Mouse (Mus musculus) bone marrow macrophage, adult 2 months (primary cell): Measurements from ENCODE around the gene Fbh1. TPM values are rescaled to one million over a fixed set of nuclear protein-coding genes. Genes with fewer than 3 reads are reported as not detected.
A peak's percentile ranks its signal among the peaks of the same experiment; 100 is the strongest.
"Not testable (repeated sequence)": the region's sequence is repeated elsewhere in the genome, so short reads cannot be mapped to it uniquely, and the experiment has no call there.

Experiments used
- H3K27ac ChIP-seq: 2 replicates; pipeline ENCODE4 v1.5.1; 2012; ENCODE audit warnings: low read depth, low read length; ENCODE audit not compliant: insufficient read depth
- H3K4me1 ChIP-seq: 2 replicates; pipeline ENCODE4 v1.6.1; 2012; ENCODE audit warnings: low read length; ENCODE audit not compliant: control insufficient read depth, insufficient read depth
- H3K4me3 ChIP-seq: 2 replicates; pipeline ENCODE4 v1.5.1; 2012; ENCODE audit warnings: mild to moderate bottlenecking, low read length, moderate library complexity; ENCODE audit not compliant: insufficient read depth
- CTCF ChIP-seq: IDR thresholded peaks from 2 replicates; pipeline ENCODE4 v1.5.1; 2012; ENCODE audit warnings: low read depth, mild to moderate bottlenecking, low read length, moderate library complexity
- POLR2A ChIP-seq: IDR thresholded peaks from 2 replicates; pipeline ENCODE4 v1.6.1; 2012; ENCODE audit warnings: mild to moderate bottlenecking, low read depth, low read length, borderline replicate concordance
- polyA plus RNA-seq: library from polyadenylated mRNA; stranded (reverse); fragments of >200 nt; gene quantifications from 2 replicates; pipeline ENCODE4 v1.2.4, GENCODE M21; 2012; ENCODE audit not compliant: missing spikeins, insufficient read depth, insufficient read length

Gene Fbh1
- polyA plus RNA-seq, 1 experiment: 86.6 TPM

- Histone ChIP-seq H3K4me1 (no peaks in the 10 kb centered on the region), H3K4me3 (no peak overlapping the region), H3K27ac (no peak overlapping the region)
- TF ChIP-seq CTCF (no peak), POLR2A (no peak)
These were observed 49.8 kb downstream of the Fbh1 start for GRCm38 (mm10) chr2:11727574-11727973.

- H3K4me1 ChIP-seq: no peaks in the 10 kb centered on the region
- TF ChIP-seq CTCF: no peak
- no peak for TF ChIP-seq POLR2A
- no peak overlapping the region for H3K27ac ChIP-seq
- no peak overlapping the region for H3K4me3 ChIP-seq
These were observed 54.8 kb downstream of the Fbh1 start for GRCm38 (mm10) chr2:11722564-11722963.

GRCm38 (mm10) chr2:11718573-11718972 is 58.8 kb downstream of the Fbh1 start:
- TF ChIP-seq CTCF: no peak
- no peak for TF ChIP-seq POLR2A
- Histone ChIP-seq H3K4me1 (peaks cover 11% of the 10 kb centered on the region), H3K27ac (no peak overlapping the region), H3K4me3 (no peak overlapping the region)

- Histone ChIP-seq H3K27ac (no peak overlapping the region), H3K4me3 (no peak overlapping the region), H3K4me1 (peaks cover 21% of the 10 kb centered on the region)
- TF ChIP-seq CTCF (no peak), POLR2A (no peak)
These were observed 62.8 kb downstream of the Fbh1 start for GRCm38 (mm10) chr2:11714535-11714934.

GRCm38 (mm10) chr2:11713021-11713420 is 64.4 kb downstream of the Fbh1 start:
- H3K4me3 ChIP-seq: no peak overlapping the region
- peaks cover 29% of the 10 kb centered on the region for H3K4me1 ChIP-seq
- no peak overlapping the region for H3K27ac ChIP-seq
- TF ChIP-seq CTCF (no peak), POLR2A (no peak)

GRCm38 (mm10) chr2:11712483-11712990 is 64.8 kb downstream of the Fbh1 start:
- Histone ChIP-seq H3K27ac (no peak overlapping the region), H3K4me1 (peaks cover 33% of the 10 kb centered on the region), H3K4me3 (no peak overlapping the region)
- TF ChIP-seq POLR2A: no peak
- no peak for TF ChIP-seq CTCF

- peaks cover 40% of the 10 kb centered on the region for H3K4me1 ChIP-seq
- not testable (repeated sequence) for H3K4me3 ChIP-seq, H3K27ac ChIP-seq
These were observed 67.3 kb downstream of the Fbh1 start for GRCm38 (mm10) chr2:11710101-11710500.

- H3K4me1 ChIP-seq: peaks cover 31% of the 10 kb centered on the region
- TF ChIP-seq POLR2A (no peak), CTCF (no peak)
- H3K27ac ChIP-seq: peak overlapping the region; percentile 47
- no peak overlapping the region for H3K4me3 ChIP-seq
These were observed 68.8 kb downstream of the Fbh1 start for GRCm38 (mm10) chr2:11708538-11708937.

GRCm38 (mm10) chr2:11706746-11707065 is 70.7 kb downstream of the Fbh1 start:
- Histone ChIP-seq H3K4me1 (peaks cover 21% of the 10 kb centered on the region), H3K27ac (no peak overlapping the region), H3K4me3 (peak overlapping the region; percentile 99)
- TF ChIP-seq POLR2A: no peak
- no peak for TF ChIP-seq CTCF

GRCm38 (mm10) chr2:11706030-11706745 is 71.2 kb downstream of the Fbh1 start:
- TF ChIP-seq POLR2A (no peak), CTCF (no peak)
- peaks cover 21% of the 10 kb centered on the region for H3K4me1 ChIP-seq
- H3K27ac ChIP-seq: no peak overlapping the region
- H3K4me3 ChIP-seq: peak overlapping the region; percentile 99
